Mouse (Mus musculus) testis, adult 2 months (tissue): ENCODE results near the gene Olfr1097.

Source experiments
- CTCF ChIP-seq: fragments of 200-500 bp; IDR thresholded peaks from 2 replicates; pipeline ENCODE4 v1.5.1; 2012; ENCODE audit warnings: low read depth, mild to moderate bottlenecking, inconsistent platforms, low read length, moderate library complexity; ENCODE audit not compliant: control insufficient read depth, insufficient read depth, insufficient replicate concordance
- POLR2A ChIP-seq: fragments of 200-500 bp; IDR thresholded peaks from 2 replicates; pipeline ENCODE4 v1.6.1; 2012; ENCODE audit warnings: low read depth, mild to moderate bottlenecking, inconsistent platforms, low read length, moderate library complexity; ENCODE audit not compliant: control insufficient read depth

GRCm38 (mm10) chr2:86905647-86906046, 13.6 kb upstream of the Olfr1097 start:
- no peak for TF ChIP-seq CTCF
- no peak for TF ChIP-seq POLR2A
